In genomic region chr11:109611303-109612149, GRCm38 (mm10) we compare ENCODE assay signal across 7 mouse cellular contexts. TPM values are rescaled to one million over a fixed set of nuclear protein-coding genes. Genes with fewer than 3 reads are reported as not detected.
DNase-seq lines count a peak whose midpoint lies in the region; ATAC-seq and TF ChIP-seq lines count a peak whose summit lies in the region.

Wipi1 (minus strand) TSS chr11:109611967.

- H3K9me3 ChIP-seq in embryonic facial prominence, embryonic 10.5 days = no peaks in the 10 kb centered on the region
- H3K9me3 ChIP-seq in intestine, postnatal 0 days (ENCODE audit: control insufficient read depth) = no peaks in the 10 kb centered on the region
- H3K9me3 ChIP-seq in midbrain, embryonic 12.5 days = no peaks in the 10 kb centered on the region

- peaks cover 30% of the 10 kb centered on the region for H3K4me1 ChIP-seq in embryonic facial prominence, embryonic 10.5 days
- peaks cover 12% of the 10 kb centered on the region for H3K4me1 ChIP-seq in intestine, postnatal 0 days (replicated peaks; ENCODE audit: control insufficient read depth, insufficient read depth, low read length)
- peaks cover 13% of the 10 kb centered on the region for H3K4me1 ChIP-seq in midbrain, embryonic 12.5 days
- H3K4me1 ChIP-seq in small intestine, adult 2 months (ENCODE audit: control insufficient read depth, insufficient read depth, insufficient read length, low read length) = no peaks in the 10 kb centered on the region

- WGBS in embryonic facial prominence, embryonic 10.5 days = 1% methylated on average over 58 of the region's 58 CpGs
- WGBS in intestine, postnatal 0 days = 1% methylated on average over 54 of the region's 58 CpGs
- WGBS in midbrain, embryonic 12.5 days = under 1% methylated on average over 58 of the region's 58 CpGs
- under 1% methylated on average over 58 of the region's 58 CpGs for WGBS in small intestine, adult 2 months

- peak within 1 kb of the TSS; percentile 93 for H3K27ac ChIP-seq in embryonic facial prominence, embryonic 10.5 days (replicated peaks)
- H3K27ac ChIP-seq in intestine, postnatal 0 days (ENCODE audit: low read depth, low read length) = peak within 1 kb of the TSS; percentile 90
- peak within 1 kb of the TSS; percentile 63 for H3K27ac ChIP-seq in midbrain, embryonic 12.5 days (replicated peaks)
- H3K27ac ChIP-seq in small intestine, adult 2 months (ENCODE audit: insufficient read depth, low read depth, low read length) = peak within 1 kb of the TSS; percentile 41

- intact Hi-C loops in left cerebral cortex, postnatal 4 days (cut with DNase I) = no loop called here

- ATAC-seq in intestine, postnatal 0 days = peak; percentile 96
- peak; percentile 96 for ATAC-seq in midbrain, embryonic 12.5 days (ENCODE audit: low FRiP score, low read depth)

- H3K36me3 ChIP-seq in embryonic facial prominence, embryonic 10.5 days (replicated peaks) = no peaks in the 10 kb centered on the region
- H3K36me3 ChIP-seq in intestine, postnatal 0 days (ENCODE audit: control insufficient read depth, insufficient read depth) = no peaks in the 10 kb centered on the region
- no peaks in the 10 kb centered on the region for H3K36me3 ChIP-seq in midbrain, embryonic 12.5 days
- no peaks in the 10 kb centered on the region for H3K36me3 ChIP-seq in small intestine, adult 2 months (ENCODE audit: control insufficient read depth, insufficient read depth, low read length)

- H3K27me3 ChIP-seq in embryonic facial prominence, embryonic 10.5 days (replicated peaks; ENCODE audit: low read depth, poor library complexity, severe bottlenecking) = peaks cover 7% of the 10 kb centered on the region; the same call in 1 of the 2 replicates
- H3K27me3 ChIP-seq in intestine, postnatal 0 days (replicated peaks; ENCODE audit: control insufficient read depth, insufficient read depth, low read length) = no peaks in the 10 kb centered on the region
- peaks cover 17% of the 10 kb centered on the region for H3K27me3 ChIP-seq in midbrain, embryonic 12.5 days
- no peaks in the 10 kb centered on the region for H3K27me3 ChIP-seq in small intestine, adult 2 months (ENCODE audit: control insufficient read depth, insufficient read depth, low read length)

- peak; percentile 65; the same call in 1 of the 2 replicates for TF ChIP-seq POLR2A in small intestine, adult 2 months (IDR thresholded peaks at IDR 0.05; ENCODE audit: low read depth, low read length)

- no peak for TF ChIP-seq CTCF in intestine, postnatal 0 days (IDR thresholded peaks at IDR 0.05; ENCODE audit: low read depth)
- no peak for TF ChIP-seq CTCF in small intestine, adult 2 months (IDR thresholded peaks at IDR 0.05; ENCODE audit: extremely low read depth, insufficient read length, insufficient replicate concordance, low read depth, low read length)

- peak within 1 kb of the TSS; percentile 87 for H3K4me2 ChIP-seq in intestine, postnatal 0 days (replicated peaks; ENCODE audit: low read depth)
- H3K4me2 ChIP-seq in midbrain, embryonic 12.5 days (replicated peaks) = peak within 1 kb of the TSS; percentile 92

- H3K4me3 ChIP-seq in embryonic facial prominence, embryonic 10.5 days = peak within 1 kb of the TSS; percentile 85
- H3K4me3 ChIP-seq in intestine, postnatal 0 days (ENCODE audit: low read depth, low read length) = peak within 1 kb of the TSS; percentile 89
- peak within 1 kb of the TSS; percentile 72 for H3K4me3 ChIP-seq in midbrain, embryonic 12.5 days
- peak within 1 kb of the TSS; percentile 81 for H3K4me3 ChIP-seq in small intestine, adult 2 months (ENCODE audit: low read depth, low read length)

- peak; percentile 100 for DNase-seq in adrenal gland, postnatal 10 days
- peak; percentile 99 for DNase-seq in embryonic facial prominence, embryonic 10.5 days (ENCODE audit: low spot score)
- DNase-seq in gonadal fat pad, adult 2 months (ENCODE audit: low read depth) = peak; percentile 94
- DNase-seq in left cerebral cortex, postnatal 4 days = peak; percentile 99

- peak within 1 kb of the TSS; percentile 85 for H3K9ac ChIP-seq in intestine, postnatal 0 days (ENCODE audit: low read depth, low read length)
- H3K9ac ChIP-seq in midbrain, embryonic 12.5 days (replicated peaks) = peak within 1 kb of the TSS; percentile 62

RNA-seq across cellular contexts. Expression of gene Wipi1, which starts in this region (rescaled TPM):
- total RNA-seq in adrenal gland, postnatal 10 days (2021) = 10 to 100 TPM; 35.0 to 44.2 TPM
- 20.7 and 25.3 TPM in 2 replicates for polyA plus RNA-seq in embryonic facial prominence, embryonic 10.5 days (2016; fragmentation: Nextera tagmentation; extraction: Ambion mirVana)
- polyA plus RNA-seq in gonadal fat pad, adult 2 months (2012; rRNA removed) = 33.8 TPM in 2 replicates
- polyA plus RNA-seq in intestine, postnatal 0 days (2015; fragmentation: Nextera tagmentation; extraction: Ambion mirVana) = 28.2 and 30.4 TPM in 2 replicates
- 10 to 100 TPM; 14.1 TPM for total RNA-seq in left cerebral cortex, postnatal 4 days (2021)
- polyA plus RNA-seq in midbrain, embryonic 12.5 days (2016; fragmentation: Nextera tagmentation; extraction: Ambion mirVana) = 17.8 and 20.1 TPM in 2 replicates
- polyA plus RNA-seq in small intestine, adult 2 months (2012; rRNA removed) = 5.4 and 6.7 TPM in 2 replicates

Comparison
In these comparisons a context has a peak if more than half of its experiments do, and no peak if none do; other contexts are left out.
1. Peak in every context shown above with its lines: DNase-seq, ATAC-seq, H3K4me3 ChIP-seq and H3K27ac ChIP-seq.
2. H3K27ac ChIP-seq: peak in every context shown above with its lines; median percentile 93 in embryonic facial prominence, embryonic 10.5 days; 90 in intestine, postnatal 0 days; 63 in midbrain, embryonic 12.5 days; 41 in small intestine, adult 2 months.